Mouse (Mus musculus) testis, adult 2 months (tissue): ENCODE data around the gene Slc9a3. TPM values are rescaled to one million over a fixed set of nuclear protein-coding genes. Genes with fewer than 3 reads are reported as not detected.

Source experiments
- H3K27ac ChIP-seq: fragments of 200-500 bp; 2 replicates; pipeline ENCODE4 v1.5.1; 2012; ENCODE audit warnings: low read depth, low read length; ENCODE audit not compliant: control insufficient read depth, insufficient read depth
- H3K27me3 ChIP-seq: fragments of 200-500 bp; 2 replicates; pipeline ENCODE4 v1.6.1; 2012; ENCODE audit warnings: mild to moderate bottlenecking, low read length, moderate library complexity; ENCODE audit not compliant: control insufficient read depth, insufficient read depth
- H3K36me3 ChIP-seq: fragments of 200-500 bp; 2 replicates; pipeline ENCODE4 v1.6.1; 2012; ENCODE audit warnings: mild to moderate bottlenecking, low read length; ENCODE audit not compliant: control insufficient read depth, insufficient read depth
- H3K4me1 ChIP-seq: fragments of 200-500 bp; 2 replicates; pipeline ENCODE4 v1.6.1; 2012; ENCODE audit warnings: low read length; ENCODE audit not compliant: control insufficient read depth, insufficient read depth
- H3K4me3 ChIP-seq: fragments of 200-500 bp; 2 replicates; pipeline ENCODE4 v1.5.1; 2012; ENCODE audit warnings: low read depth, mild to moderate bottlenecking, low read length, moderate library complexity, mixed read lengths; ENCODE audit not compliant: control insufficient read depth
- CTCF ChIP-seq: fragments of 200-500 bp; IDR thresholded peaks from 2 replicates; pipeline ENCODE4 v1.5.1; 2012; ENCODE audit warnings: low read depth, mild to moderate bottlenecking, inconsistent platforms, low read length, moderate library complexity; ENCODE audit not compliant: control insufficient read depth, insufficient read depth, insufficient replicate concordance
- POLR2A ChIP-seq: fragments of 200-500 bp; IDR thresholded peaks from 2 replicates; pipeline ENCODE4 v1.6.1; 2012; ENCODE audit warnings: low read depth, mild to moderate bottlenecking, inconsistent platforms, low read length, moderate library complexity; ENCODE audit not compliant: control insufficient read depth
- polyA plus RNA-seq: library from polyadenylated mRNA; depleted of rRNA; stranded (reverse); fragments of >200 nt; gene quantifications from 2 replicates; pipeline ENCODE4 v1.2.3, GENCODE M21; 2012

The Slc9a3 gene
- polyA plus RNA-seq, 1 experiment, result 1.0 TPM

DNA sequence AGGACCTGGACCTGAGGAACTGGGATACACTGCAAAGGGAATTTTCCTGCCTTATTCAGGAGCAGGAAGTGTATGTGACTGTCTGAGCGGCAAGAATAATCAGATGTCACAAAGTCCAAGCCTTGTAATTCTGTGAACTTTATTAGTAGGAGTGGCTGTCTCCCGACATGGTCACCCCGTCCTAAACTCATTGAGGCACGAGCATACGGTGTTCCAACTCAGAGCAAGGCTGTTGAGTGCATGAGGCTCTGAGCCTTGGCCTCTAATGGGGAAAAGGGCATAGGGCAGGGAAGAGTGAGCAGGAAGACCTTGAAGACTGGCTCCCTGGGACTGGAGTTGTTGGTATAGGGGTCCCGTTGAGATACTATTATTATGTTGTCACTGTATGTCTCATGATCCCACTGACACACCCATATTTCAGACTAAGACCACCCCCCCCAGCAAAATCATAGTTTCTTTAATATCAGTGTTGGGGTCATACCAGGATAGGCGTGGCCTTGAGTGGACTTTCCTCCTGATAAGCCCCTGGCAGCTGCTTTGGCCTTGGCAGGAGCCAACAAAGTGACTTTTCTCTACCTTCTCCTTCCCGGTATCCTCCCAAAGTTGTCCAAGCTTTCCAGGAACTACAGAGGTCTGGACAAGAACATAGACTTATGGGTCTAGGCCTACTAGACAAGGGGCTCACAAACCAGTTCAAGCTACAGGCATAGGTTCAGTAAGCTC is 19.0 kb upstream of the Slc9a3 start:
- Histone ChIP-seq H3K4me1 (no peaks in the 10 kb centered on the region), H3K36me3 (no peaks in the 10 kb centered on the region), H3K27me3 (no peaks in the 10 kb centered on the region), H3K27ac (no peak overlapping the region), H3K4me3 (no peak overlapping the region)
- TF ChIP-seq CTCF (no peak), POLR2A (no peak)

DNA sequence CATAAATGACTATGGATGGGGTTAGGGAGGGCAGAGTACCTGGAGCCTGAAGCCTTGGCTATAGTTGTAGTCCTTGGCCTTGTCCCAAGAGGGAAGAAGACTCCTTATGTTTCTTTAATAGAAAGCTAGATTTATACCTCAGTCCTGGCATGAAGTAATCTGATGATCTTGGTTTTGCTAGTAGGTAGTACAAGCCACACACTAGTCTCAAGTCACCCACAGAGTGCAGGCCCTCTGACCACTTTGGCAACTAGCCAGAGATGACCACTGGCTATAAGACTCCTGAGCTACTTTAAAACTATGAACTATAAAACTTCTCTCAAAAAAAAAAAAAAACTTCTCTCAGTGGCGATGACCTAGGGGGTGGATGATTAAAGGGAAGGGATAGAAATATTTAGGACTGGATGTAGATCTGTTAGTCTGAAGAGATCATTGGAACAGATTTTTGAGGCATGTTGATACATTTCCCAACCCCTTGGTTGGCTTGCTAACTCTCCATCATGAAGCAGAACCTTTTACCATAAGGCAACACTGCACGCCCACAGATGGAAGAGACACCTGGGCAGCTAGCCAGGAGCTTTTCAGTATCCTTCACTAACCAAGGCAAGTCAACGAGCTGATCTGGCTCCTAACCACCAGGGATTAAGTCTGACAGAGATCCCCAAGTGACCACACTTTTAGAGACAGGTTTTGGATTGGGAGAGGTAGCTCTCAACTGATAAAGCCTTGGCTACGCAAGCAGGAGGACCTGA is 18.2 kb upstream of the Slc9a3 start:
- TF ChIP-seq CTCF, result no peak
- TF ChIP-seq POLR2A, result no peak
- no peak overlapping the region for H3K4me3 ChIP-seq
- no peaks in the 10 kb centered on the region for H3K27me3 ChIP-seq
- no peak overlapping the region for H3K27ac ChIP-seq
- H3K36me3 ChIP-seq, result no peaks in the 10 kb centered on the region
- no peaks in the 10 kb centered on the region for H3K4me1 ChIP-seq

DNA sequence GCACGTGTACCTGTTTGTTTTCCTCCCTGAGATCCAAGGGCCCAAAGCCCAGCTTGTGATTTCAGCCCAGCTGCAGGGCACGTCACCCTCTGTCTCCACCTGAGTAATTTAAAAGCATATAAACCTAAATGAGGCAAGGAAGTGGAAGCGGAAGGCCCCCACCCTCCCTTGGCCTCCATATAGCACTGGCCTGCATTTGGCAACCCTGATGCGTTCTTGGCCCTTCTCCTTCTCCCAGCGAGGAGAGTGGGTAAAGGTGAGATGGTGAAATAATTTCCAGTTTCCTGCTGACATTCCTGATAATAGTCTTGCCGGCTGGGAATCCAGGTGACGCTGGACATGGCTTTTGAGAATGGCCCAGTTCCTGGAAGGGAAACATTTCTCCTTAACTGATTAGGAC is 16.8 kb upstream of the Slc9a3 start:
- H3K36me3 ChIP-seq, result no peaks in the 10 kb centered on the region
- TF ChIP-seq CTCF (no peak), POLR2A (no peak)
- H3K27me3 ChIP-seq, result no peaks in the 10 kb centered on the region
- no peak overlapping the region for H3K4me3 ChIP-seq
- H3K27ac ChIP-seq, result no peak overlapping the region
- H3K4me1 ChIP-seq, result no peaks in the 10 kb centered on the region

DNA sequence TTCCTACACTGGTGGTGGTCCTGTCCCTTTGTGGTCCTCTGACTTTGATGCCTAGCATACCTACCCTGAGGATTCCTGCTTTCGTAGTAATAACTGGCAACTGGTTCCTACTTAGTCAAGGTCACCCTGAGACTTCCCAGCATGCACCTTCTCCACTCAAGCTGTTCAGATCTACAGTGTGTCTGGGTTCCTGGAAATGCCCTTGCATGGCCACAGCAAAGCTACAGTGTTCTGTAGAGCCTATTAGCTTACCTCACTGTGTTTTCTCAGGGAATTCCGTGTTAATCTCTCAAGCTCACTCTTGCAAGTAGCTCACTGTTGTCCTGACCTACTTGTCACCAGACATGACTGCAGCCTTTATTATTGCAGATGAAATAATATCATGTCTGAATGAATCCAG is 13.8 kb upstream of the Slc9a3 start:
- no peak for TF ChIP-seq CTCF
- TF ChIP-seq POLR2A, result no peak
- Histone ChIP-seq H3K4me1 (no peaks in the 10 kb centered on the region), H3K27me3 (no peaks in the 10 kb centered on the region), H3K27ac (no peak overlapping the region), H3K36me3 (no peaks in the 10 kb centered on the region), H3K4me3 (no peak overlapping the region)

DNA sequence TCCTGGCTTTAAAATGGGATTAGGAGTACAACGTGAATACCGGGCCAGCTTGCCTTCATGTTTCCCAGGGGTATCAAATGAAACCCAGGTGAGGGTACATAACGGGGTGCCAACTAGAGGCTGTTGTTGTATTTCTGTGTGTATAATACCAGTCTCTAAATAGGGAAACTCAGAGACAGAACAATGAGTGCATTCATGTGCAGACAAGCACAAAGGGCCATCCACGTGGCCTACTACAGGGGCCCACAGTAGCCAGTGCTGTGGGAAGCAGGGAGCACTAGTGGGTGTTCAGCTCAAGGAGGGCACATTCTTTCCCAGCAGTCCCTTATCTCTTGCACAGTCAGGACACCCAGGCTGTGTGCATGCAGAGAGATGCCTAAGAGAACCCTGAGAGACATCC is 8.7 kb upstream of the Slc9a3 start:
- Histone ChIP-seq H3K4me3 (no peak overlapping the region), H3K27me3 (no peaks in the 10 kb centered on the region), H3K36me3 (no peaks in the 10 kb centered on the region), H3K27ac (no peak overlapping the region), H3K4me1 (no peaks in the 10 kb centered on the region)
- TF ChIP-seq CTCF (no peak), POLR2A (no peak)

- Histone ChIP-seq H3K27me3 (no peaks in the 10 kb centered on the region), H3K36me3 (no peaks in the 10 kb centered on the region), H3K27ac (no peak overlapping the region), H3K4me1 (no peaks in the 10 kb centered on the region), H3K4me3 (no peak overlapping the region)
- TF ChIP-seq CTCF, result no peak
- no peak for TF ChIP-seq POLR2A
Measured at GRCm38 (mm10) chr13:74113626-74114191, 7.5 kb upstream of the Slc9a3 start.

- Histone ChIP-seq H3K27me3 (no peaks in the 10 kb centered on the region; the same call in 1 of the 2 replicates), H3K4me3 (no peak overlapping the region)
Measured at GRCm38 (mm10) chr13:74121795-74122330, 606 bp downstream of the Slc9a3 start.

GRCm38 (mm10) chr13:74122632-74123031 is 1.4 kb downstream of the Slc9a3 start:
- H3K4me3 ChIP-seq, result no peak overlapping the region
- H3K36me3 ChIP-seq, result no peaks in the 10 kb centered on the region
- peaks cover 6% of the 10 kb centered on the region; the same call in 1 of the 2 replicates for H3K4me1 ChIP-seq
- TF ChIP-seq POLR2A (no peak), CTCF (no peak)
- no peak overlapping the region for H3K27ac ChIP-seq
- H3K27me3 ChIP-seq, result no peaks in the 10 kb centered on the region; the same call in 1 of the 2 replicates

More at GRCm38 (mm10) chr13:74121795-74122330, 606 bp downstream of the Slc9a3 start:
- Histone ChIP-seq H3K4me1 (peaks cover 6% of the 10 kb centered on the region; the same call in 1 of the 2 replicates), H3K36me3 (no peaks in the 10 kb centered on the region), H3K27ac (no peak overlapping the region)
- TF ChIP-seq POLR2A, result no peak
- no peak for TF ChIP-seq CTCF
